Mouse (Mus musculus) E14TG2a.4 (cell line): ENCODE data around the gene Rarres2.

ENCODE experiments used
- H3K27me3 ChIP-seq: 2 replicates; pipeline ENCODE4 v1.6.1; 2014; ENCODE audit warnings: low read length, control low read depth; ENCODE audit not compliant: insufficient read depth
- H3K36me3 ChIP-seq: 2 replicates; pipeline ENCODE4 v1.6.1; 2014; ENCODE audit warnings: low read length, control low read depth; ENCODE audit not compliant: insufficient read depth
- H3K4me1 ChIP-seq: replicated peaks from 2 replicates; pipeline ENCODE4 v1.6.1; 2014; ENCODE audit warnings: low read depth, low read length, control low read depth
- H3K4me3 ChIP-seq: replicated peaks from 2 replicates; pipeline ENCODE4 v1.5.1; 2014; ENCODE audit warnings: mild to moderate bottlenecking, low read length
- H3K9me3 ChIP-seq: 2 replicates; pipeline ENCODE4 v1.6.1; 2014; ENCODE audit warnings: low read length, control low read depth
- CTCF ChIP-seq: conservative IDR thresholded peaks from 2 replicates; pipeline ENCODE4 v1.5.1; 2014; ENCODE audit warnings: low read length
- NANOG ChIP-seq: IDR thresholded peaks from 2 replicates; pipeline ENCODE4 v1.6.1; 2014; ENCODE audit warnings: borderline replicate concordance, low read length, mixed read lengths
- POU5F1 ChIP-seq: IDR thresholded peaks from 2 replicates; pipeline ENCODE4 v1.6.1; 2014; ENCODE audit warnings: low read length, borderline replicate concordance

Rarres2 gene

GRCm38 (mm10) chr6:48572572-48573061 lies at the start of gene Rarres2:
Rarres2 (minus strand) TSS chr6:48572789.
- 0 out of 2 replicates have a peak, but pooled peaks cover 5% of the 10 kb centered on the region for H3K4me1 ChIP-seq
- H3K4me3 ChIP-seq, result no peak within 1 kb of the TSS
- peaks cover 12% of the 10 kb centered on the region; the same call in 1 of the 2 replicates for H3K27me3 ChIP-seq
- H3K36me3 ChIP-seq, result no peaks in the 10 kb centered on the region
- TF ChIP-seq NANOG, result no peak
- TF ChIP-seq POU5F1, result no peak
- TF ChIP-seq CTCF, result no peak
- H3K9me3 ChIP-seq, result peaks cover 15% of the 10 kb centered on the region

GRCm38 (mm10) chr6:48620031-48620430 lies 47.4 kb upstream of the Rarres2 start:
- no peak for TF ChIP-seq NANOG
- TF ChIP-seq CTCF, result no peak
- no peak for TF ChIP-seq POU5F1
- no peaks in the 10 kb centered on the region; the same call in 1 of the 2 replicates for H3K36me3 ChIP-seq

GRCm38 (mm10) chr6:48614756-48615155 lies 42.2 kb upstream of the Rarres2 start:
- no peak overlapping the region for H3K4me3 ChIP-seq
- H3K9me3 ChIP-seq, result no peaks in the 10 kb centered on the region; the same call in 1 of the 2 replicates
- H3K4me1 ChIP-seq, result peaks cover 10% of the 10 kb centered on the region
- H3K27me3 ChIP-seq, result peaks cover 14% of the 10 kb centered on the region
- TF ChIP-seq POU5F1 (no peak), NANOG (no peak), CTCF (no peak)
- peaks cover 19% of the 10 kb centered on the region for H3K36me3 ChIP-seq

More at GRCm38 (mm10) chr6:48620031-48620430, 47.4 kb upstream of the Rarres2 start:
- Histone ChIP-seq H3K9me3 (no peaks in the 10 kb centered on the region), H3K27me3 (peaks cover 38% of the 10 kb centered on the region), H3K4me3 (peak overlapping the region; percentile 77), H3K4me1 (peaks cover 37% of the 10 kb centered on the region)

GRCm38 (mm10) chr6:48613464-48613863 lies 40.9 kb upstream of the Rarres2 start:
- H3K4me3 ChIP-seq, result no peak overlapping the region
- H3K4me1 ChIP-seq, result peaks cover 11% of the 10 kb centered on the region

GRCm38 (mm10) chr6:48610657-48611056 lies 38.1 kb upstream of the Rarres2 start:
- H3K27me3 ChIP-seq, result no peaks in the 10 kb centered on the region; the same call in 1 of the 2 replicates
- no peak overlapping the region for H3K4me3 ChIP-seq
- no peak for TF ChIP-seq POU5F1
- no peak for TF ChIP-seq CTCF
- no peak for TF ChIP-seq NANOG
- peaks cover 21% of the 10 kb centered on the region for H3K4me1 ChIP-seq
- peaks cover 19% of the 10 kb centered on the region for H3K36me3 ChIP-seq
- H3K9me3 ChIP-seq, result no peaks in the 10 kb centered on the region; the same call in 1 of the 2 replicates

More at GRCm38 (mm10) chr6:48613464-48613863, 40.9 kb upstream of the Rarres2 start:
- H3K27me3 ChIP-seq, result peaks cover 3% of the 10 kb centered on the region; the same call in 1 of the 2 replicates
- H3K36me3 ChIP-seq, result peaks cover 19% of the 10 kb centered on the region
- no peaks in the 10 kb centered on the region; the same call in 1 of the 2 replicates for H3K9me3 ChIP-seq
- TF ChIP-seq NANOG (no peak), CTCF (no peak), POU5F1 (no peak)

- Histone ChIP-seq H3K4me3 (no peak overlapping the region), H3K9me3 (no peaks in the 10 kb centered on the region; the same call in 1 of the 2 replicates), H3K36me3 (peaks cover 17% of the 10 kb centered on the region), H3K27me3 (no peaks in the 10 kb centered on the region; the same call in 1 of the 2 replicates), H3K4me1 (peaks cover 21% of the 10 kb centered on the region)
- no peak for TF ChIP-seq CTCF
- TF ChIP-seq NANOG, result no peak
- TF ChIP-seq POU5F1, result no peak
Measured at GRCm38 (mm10) chr6:48609512-48609911, 36.9 kb upstream of the Rarres2 start.

GRCm38 (mm10) chr6:48608124-48608523 lies 35.5 kb upstream of the Rarres2 start:
- Histone ChIP-seq H3K4me1 (peaks cover 22% of the 10 kb centered on the region), H3K4me3 (no peak overlapping the region), H3K9me3 (no peaks in the 10 kb centered on the region), H3K27me3 (peaks cover 2% of the 10 kb centered on the region; the same call in 1 of the 2 replicates), H3K36me3 (peaks cover 4% of the 10 kb centered on the region)
- no peak for TF ChIP-seq CTCF
- TF ChIP-seq NANOG, result no peak
- no peak for TF ChIP-seq POU5F1

GRCm38 (mm10) chr6:48602080-48602741 lies 29.6 kb upstream of the Rarres2 start:
- H3K36me3 ChIP-seq, result peaks cover 9% of the 10 kb centered on the region; the same call in 1 of the 2 replicates
- H3K27me3 ChIP-seq, result peaks cover 56% of the 10 kb centered on the region
- no peak for TF ChIP-seq CTCF
- TF ChIP-seq POU5F1, result no peak
- no peak for TF ChIP-seq NANOG
- H3K4me1 ChIP-seq, result peaks cover 29% of the 10 kb centered on the region
- H3K9me3 ChIP-seq, result no peaks in the 10 kb centered on the region
- peak overlapping the region; percentile 83 for H3K4me3 ChIP-seq
